Mouse (Mus musculus) cerebellum, adult 2 months (tissue): Measurements from ENCODE around the gene Cerk.

Source experiments
- CTCF ChIP-seq: fragments of 200-500 bp; IDR thresholded peaks from 2 replicates; pipeline ENCODE4 v1.5.1; 2011; ENCODE audit warnings: low read depth, mild to moderate bottlenecking, control low read depth, low read length, moderate library complexity, borderline replicate concordance; ENCODE audit not compliant: insufficient read depth
- POLR2A ChIP-seq: fragments of 200-500 bp; IDR thresholded peaks from 2 replicates; pipeline ENCODE4 v1.6.1; 2011; ENCODE audit warnings: low read length, control low read depth, borderline replicate concordance; ENCODE audit not compliant: insufficient read depth

GRCm38 (mm10) chr15:86137638-86138037 lies 48.3 kb downstream of the Cerk start:
- TF ChIP-seq CTCF (peak; percentile 47; the same call in 1 of the 2 replicates), POLR2A (no peak)
